Mouse (Mus musculus): Measurements from ENCODE around the gene Snx3.

DNA sequence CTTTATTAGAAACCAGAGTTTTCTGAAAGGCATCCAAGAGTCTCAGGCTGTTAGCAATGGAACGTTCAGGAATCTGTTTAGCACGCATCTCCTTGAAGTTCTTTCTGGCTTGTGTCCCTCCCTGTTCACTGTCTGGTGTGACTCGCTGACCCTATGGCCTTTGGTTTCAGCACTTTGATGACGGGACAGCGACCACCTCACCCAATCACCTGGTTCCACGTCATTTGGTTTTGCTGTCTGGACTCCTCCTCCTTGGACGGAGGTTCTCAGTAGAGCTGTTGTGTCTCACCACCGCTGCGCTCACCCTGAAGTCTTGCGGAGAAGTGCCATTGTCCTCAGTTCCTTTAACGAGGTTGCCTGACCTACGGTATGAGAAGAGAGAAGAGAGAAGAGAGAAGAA lies 60.4 kb downstream of the Snx3 start:
- TF ChIP-seq CTCF (conservative IDR thresholded peaks at IDR 0.05; ENCODE audit: low read length) (no peak), NANOG (IDR thresholded peaks at IDR 0.05; ENCODE audit: borderline replicate concordance, low read length) (no peak), POU5F1 (IDR thresholded peaks at IDR 0.05; ENCODE audit: borderline replicate concordance, low read length) (no peak)
